Mouse (Mus musculus) inflammation-experienced regulatory T-cells (primary cell): ENCODE results near the gene Defb41. TPM values are rescaled to one million over a fixed set of nuclear protein-coding genes. Genes with fewer than 3 reads are reported as not detected.

Source experiments
- polyA plus RNA-seq, 2 experiments: library from polyadenylated mRNA; unstranded; fragments of 100-300 nt; shearing (Covaris generic); gene quantifications; one replicate each; pipeline ENCODE4 v1.2.1; 2017

The Defb41 gene
- polyA plus RNA-seq, result not detected

GRCm38 (mm10) chr1:18265038-18265437 is at the start of gene Defb41:
Gene Defb41 (minus strand): TSS chr1:18265138.

GRCm38 (mm10) chr1:18237343-18237742 is 27.6 kb downstream of the Defb41 start, which contains the start of gene Defb18:
Gene Defb18 (minus strand): TSS chr1:18237443.

Other genes with a start within 250 kb of the Defb41 start
- under 1 TPM in 1 of 2 experiments, not detected in 1; 0.24 TPM for gene Crisp4, start 119.2 kb downstream of the Defb41 start, polyA plus RNA-seq
- gene Defb18, start 27.7 kb downstream of the Defb41 start, polyA plus RNA-seq, result not detected